In genomic region chr1:150463068-150463467, GRCm38 (mm10) we compare ENCODE assay signal across 15 mouse cellular contexts.
"Had no signal": no experiment of that assay in that cellular context is flagged by ENCODE, and none has a peak within 500 bp of the region (broad histone marks: within the 10 kb centered on the region; RNA-seq: fewer than 3 reads in every experiment).

No protein-coding gene starts in this region.

- H3K27me3 ChIP-seq: liver, embryonic 13.5 days; liver, embryonic 15.5 days; lung, embryonic 15.5 days; midbrain, embryonic 12.5 days; neural tube, embryonic 12.5 days; stomach, embryonic 15.5 days had no signal

- H3K4me1 ChIP-seq: liver, embryonic 15.5 days; lung, embryonic 15.5 days; midbrain, embryonic 10.5 days; midbrain, embryonic 12.5 days; neural tube, embryonic 12.5 days; stomach, embryonic 15.5 days had no signal

- H3K36me3 ChIP-seq: liver, embryonic 13.5 days; liver, embryonic 15.5 days; lung, embryonic 15.5 days; midbrain, embryonic 10.5 days; midbrain, embryonic 12.5 days; neural tube, embryonic 12.5 days; stomach, embryonic 15.5 days had no signal

- H3K27ac ChIP-seq: liver, embryonic 13.5 days; liver, embryonic 15.5 days; lung, embryonic 15.5 days; midbrain, embryonic 10.5 days; midbrain, embryonic 12.5 days; neural tube, embryonic 12.5 days; stomach, embryonic 15.5 days; stomach, postnatal 0 days had no signal

- H3K4me3 ChIP-seq: liver, embryonic 13.5 days; liver, embryonic 15.5 days; lung, embryonic 15.5 days; midbrain, embryonic 10.5 days; midbrain, embryonic 12.5 days; neural tube, embryonic 12.5 days; stomach, embryonic 15.5 days had no signal

- H3K4me2 ChIP-seq: liver, embryonic 11.5 days; liver, embryonic 13.5 days; liver, embryonic 15.5 days; lung, embryonic 15.5 days; midbrain, embryonic 12.5 days; neural tube, embryonic 12.5 days; stomach, embryonic 15.5 days had no signal

- H3K9ac ChIP-seq: liver, embryonic 13.5 days; liver, embryonic 15.5 days; lung, embryonic 15.5 days; midbrain, embryonic 12.5 days; neural tube, embryonic 12.5 days; stomach, embryonic 15.5 days had no signal

- DNase-seq: liver, embryonic 13.5 days; lung, postnatal 4 days; midbrain, embryonic 14.5 days; right cerebral cortex, postnatal 14 days; thymus, adult 2 months; thymus, postnatal 25 days; thymus, postnatal 4 days had no signal

- H3K9me3 ChIP-seq: liver, embryonic 13.5 days; liver, embryonic 15.5 days; lung, embryonic 15.5 days; midbrain, embryonic 10.5 days; midbrain, embryonic 12.5 days; neural tube, embryonic 12.5 days; stomach, embryonic 15.5 days had no signal
